Mouse (Mus musculus): ENCODE results near the gene Mymk.
A peak's percentile ranks its signal among the peaks of the same experiment; 100 is the strongest.

Mymk gene

DNA sequence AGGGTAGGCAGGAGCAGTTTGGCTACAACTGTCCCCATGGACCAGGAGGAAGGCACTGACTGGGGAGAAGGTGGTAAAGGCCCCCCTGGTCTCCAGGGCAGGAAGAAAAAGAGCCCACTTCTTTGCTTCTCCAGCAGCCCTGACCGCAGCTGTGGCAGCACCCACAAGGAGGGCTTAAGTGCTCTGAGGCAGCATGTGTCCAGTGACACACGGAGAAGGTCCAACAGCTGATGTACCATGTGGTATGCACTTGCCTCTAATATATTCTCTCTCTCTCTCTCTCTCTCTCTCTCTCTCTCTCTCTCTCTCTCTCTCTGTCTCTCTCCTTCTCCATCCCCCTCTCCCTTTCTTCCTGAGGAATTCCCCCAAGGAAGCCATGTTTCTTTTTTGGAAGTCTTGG lies at the start of gene Mymk:
TSS of gene Mymk (minus strand) at position 202 of the 400 bp plus-strand sequence.
- no peak for DNase-seq (ENCODE audit: low spot score in 2 of 2)

GRCm38 (mm10) chr2:27120241-27120641 lies 48.3 kb upstream of the Mymk start:
- DNase-seq (ENCODE audit: low spot score in 2 of 2): peak in 1 of 2 experiments; percentile 30

DNA sequence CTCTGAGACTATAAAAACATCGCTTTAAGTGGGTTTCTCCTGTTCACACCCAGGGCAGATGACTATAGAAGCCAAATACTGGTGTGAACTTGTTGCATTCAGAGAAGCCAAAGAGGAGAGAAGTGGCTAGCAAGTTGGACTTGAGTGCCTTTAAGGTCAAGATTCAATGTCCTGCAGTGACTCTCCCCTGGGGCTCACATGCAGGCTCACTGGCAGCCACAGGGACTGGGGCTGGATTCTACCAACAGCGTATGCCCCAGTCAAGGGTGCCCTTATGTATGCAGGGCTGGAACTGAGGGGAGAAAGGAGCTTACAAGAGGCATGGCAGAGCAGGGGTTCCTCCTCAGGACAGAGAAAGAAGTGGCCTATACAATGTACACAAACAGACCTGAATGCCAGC lies 47.8 kb upstream of the Mymk start:
- no peak for DNase-seq (ENCODE audit: low spot score in 2 of 2)

DNA sequence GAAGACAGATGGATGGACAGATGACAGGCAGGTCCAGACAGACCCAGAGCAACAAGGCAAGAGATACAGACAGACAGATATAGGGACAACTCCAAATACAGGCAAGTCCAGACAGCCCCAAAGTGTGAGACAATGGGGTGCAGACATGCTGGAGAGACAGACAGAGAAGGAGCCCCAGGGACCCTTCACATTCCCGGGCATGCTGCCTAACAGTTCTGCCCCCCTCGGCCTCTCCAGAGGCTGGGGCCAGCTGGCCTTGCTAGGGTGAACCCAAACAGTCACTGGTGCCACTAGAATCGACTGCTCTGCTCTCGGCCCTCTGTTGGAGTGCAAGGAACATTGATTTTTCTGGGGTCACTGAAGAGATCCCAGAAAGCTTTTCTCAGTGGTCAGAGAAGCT lies 46.5 kb upstream of the Mymk start:
- no peak for DNase-seq (ENCODE audit: low spot score in 2 of 2)

DNA sequence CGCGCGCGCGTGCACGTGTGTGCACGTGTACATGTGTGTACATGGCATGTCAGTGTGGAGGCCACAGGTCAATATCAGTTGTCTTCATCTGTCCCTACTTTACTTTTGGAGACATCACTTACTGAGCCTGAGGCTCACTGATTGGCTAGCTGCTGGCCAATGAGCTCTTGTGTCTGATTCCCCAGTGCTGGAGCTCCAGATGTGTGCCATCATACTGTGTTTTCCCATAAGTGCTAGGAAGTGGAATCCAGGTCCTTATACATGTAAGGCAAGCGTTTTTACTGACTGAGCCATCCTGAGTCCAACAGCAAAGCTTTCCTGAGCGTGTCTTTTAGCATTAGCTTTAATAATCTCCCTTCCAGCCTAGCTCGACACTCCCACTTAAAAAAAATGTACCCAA lies 42.2 kb upstream of the Mymk start:
- DNase-seq (ENCODE audit: low spot score in 2 of 2): no peak

DNA sequence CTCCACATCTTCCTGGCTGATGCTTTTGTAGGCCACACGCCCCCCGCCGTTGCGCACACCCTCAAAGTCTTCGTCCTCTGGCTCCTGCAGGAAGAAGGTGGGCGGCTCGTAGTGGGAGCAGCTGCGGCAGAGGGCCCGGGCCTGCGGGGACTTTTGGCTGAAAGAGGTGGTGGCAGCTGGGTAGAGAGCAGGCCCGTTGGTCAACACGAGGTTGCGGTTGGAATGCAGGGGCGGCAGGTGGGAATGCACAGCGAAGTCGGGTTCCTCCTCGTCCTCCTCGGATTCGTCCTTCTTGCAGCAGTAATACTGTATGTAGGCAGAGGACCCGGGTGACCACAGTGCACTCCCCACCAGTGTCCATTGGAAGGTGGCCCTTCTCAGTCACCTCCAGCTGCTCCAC lies 40.6 kb upstream of the Mymk start:
- no peak for DNase-seq (ENCODE audit: low spot score in 2 of 2)

- DNase-seq (ENCODE audit: low spot score in 2 of 2): no peak
Measured at GRCm38 (mm10) chr2:27109052-27109451, 37.1 kb upstream of the Mymk start.

- DNase-seq (ENCODE audit: low spot score in 2 of 2): no peak
Measured at GRCm38 (mm10) chr2:27108144-27108543, 36.2 kb upstream of the Mymk start.

DNA sequence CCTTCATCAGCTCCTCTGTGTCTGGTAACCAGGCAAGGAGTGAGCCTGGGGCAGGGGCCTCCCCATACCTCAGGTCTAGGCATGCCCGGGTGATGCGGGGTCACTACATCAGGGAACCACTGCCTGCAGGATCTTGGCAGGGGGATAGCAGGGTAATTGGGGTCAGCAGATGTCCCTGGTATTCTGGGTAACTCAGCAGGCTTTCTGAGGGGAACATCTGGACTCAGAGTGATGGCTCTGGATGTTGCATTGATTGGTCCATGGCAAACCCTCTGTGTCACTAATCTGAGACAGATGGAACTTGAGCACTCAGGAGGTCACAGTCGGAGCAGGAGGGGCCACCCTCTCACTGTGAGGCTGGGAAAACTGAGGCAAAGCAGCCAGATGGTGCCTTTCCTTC lies 34.8 kb upstream of the Mymk start:
- no peak for DNase-seq (ENCODE audit: low spot score in 2 of 2)

DNA sequence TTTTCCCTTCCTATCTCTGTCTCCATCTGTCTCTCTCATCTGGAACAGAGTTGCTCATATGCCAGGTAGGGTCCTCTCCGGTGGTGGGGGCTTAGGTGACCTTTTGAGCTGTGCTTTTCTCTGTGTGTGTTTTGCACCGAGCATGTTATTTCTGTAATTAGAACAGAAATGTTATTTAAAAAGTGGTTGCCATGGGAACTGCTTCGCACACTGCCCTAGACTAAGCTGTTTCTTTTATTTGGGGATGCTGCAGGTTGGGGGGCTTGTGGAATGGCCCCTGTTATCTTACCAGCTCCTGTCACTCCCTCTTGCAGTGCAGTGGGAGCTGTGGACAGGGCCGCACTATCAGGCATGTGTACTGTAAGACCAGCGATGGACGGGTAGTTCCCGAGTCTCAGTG lies 31.6 kb upstream of the Mymk start:
- DNase-seq (ENCODE audit: low spot score in 2 of 2): no peak

GRCm38 (mm10) chr2:27097776-27098175 lies 25.8 kb upstream of the Mymk start:
- DNase-seq (ENCODE audit: low spot score in 2 of 2): no peak

DNA sequence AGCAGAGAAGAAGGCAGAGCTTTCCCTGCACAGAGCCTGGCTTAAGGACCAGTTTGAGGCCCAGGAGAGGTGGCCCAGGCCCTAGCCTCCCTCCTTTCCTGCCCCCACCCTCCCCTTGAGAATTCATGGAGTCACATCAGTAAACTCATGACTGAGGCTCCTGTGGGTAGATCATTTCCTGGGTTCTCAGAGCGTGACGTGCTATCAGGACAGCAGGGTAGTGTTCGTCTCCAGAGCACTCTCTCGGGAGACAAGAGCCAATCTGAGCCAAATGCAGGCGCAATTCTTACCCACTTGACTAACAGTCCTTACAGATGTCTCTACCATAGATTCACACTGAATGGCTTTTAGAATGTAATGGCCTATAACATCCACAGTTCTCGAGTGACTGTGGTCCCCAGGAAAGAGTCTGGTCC lies 25.3 kb upstream of the Mymk start:
- no peak for DNase-seq (ENCODE audit: low spot score in 2 of 2)

GRCm38 (mm10) chr2:27096341-27096981 lies 24.5 kb upstream of the Mymk start:
- DNase-seq (ENCODE audit: low spot score in 2 of 2): no peak

DNA sequence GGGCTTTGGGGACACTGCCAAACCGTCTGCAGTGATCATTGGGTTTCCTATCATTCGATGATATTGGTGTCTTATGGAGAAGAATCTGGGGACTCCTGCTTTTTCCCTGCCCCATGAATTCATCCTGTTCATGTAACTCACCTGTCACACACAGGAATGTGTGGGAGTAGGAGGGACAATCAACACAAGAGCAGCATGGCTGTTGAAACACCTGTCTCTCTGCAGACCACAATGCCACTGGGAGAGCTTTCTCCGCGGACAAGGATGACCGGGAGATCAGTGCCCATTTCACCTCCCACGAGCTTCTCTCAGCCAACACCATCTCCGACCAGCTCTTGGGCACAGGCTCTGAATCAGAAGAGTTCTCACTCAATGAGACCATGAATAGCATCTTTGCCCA lies 23.2 kb upstream of the Mymk start:
- no peak for DNase-seq (ENCODE audit: low spot score in 2 of 2)

DNA sequence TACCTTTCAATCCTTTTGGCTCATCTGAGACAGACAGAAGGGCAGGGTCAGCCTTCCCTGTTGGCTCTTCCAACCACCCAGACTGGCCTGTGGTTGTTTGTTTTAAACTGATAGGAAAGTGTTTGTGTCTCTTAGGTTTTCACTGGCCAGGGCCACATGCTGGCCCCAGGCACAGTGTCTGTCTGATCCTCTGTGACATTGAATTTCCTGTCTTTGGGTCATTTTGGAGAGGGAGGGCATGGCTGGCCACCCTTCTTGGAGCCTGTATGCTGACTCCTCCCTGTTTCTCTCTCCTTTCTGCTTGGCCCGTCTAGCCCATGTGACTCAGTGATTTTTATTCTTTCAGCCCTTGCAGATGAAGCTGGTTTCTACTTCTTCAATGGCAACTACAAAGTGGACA lies 17.3 kb upstream of the Mymk start:
- no peak for DNase-seq (ENCODE audit: low spot score in 2 of 2)

- DNase-seq (ENCODE audit: low spot score in 2 of 2): no peak
Measured at GRCm38 (mm10) chr2:27088700-27089099, 16.7 kb upstream of the Mymk start.

DNA sequence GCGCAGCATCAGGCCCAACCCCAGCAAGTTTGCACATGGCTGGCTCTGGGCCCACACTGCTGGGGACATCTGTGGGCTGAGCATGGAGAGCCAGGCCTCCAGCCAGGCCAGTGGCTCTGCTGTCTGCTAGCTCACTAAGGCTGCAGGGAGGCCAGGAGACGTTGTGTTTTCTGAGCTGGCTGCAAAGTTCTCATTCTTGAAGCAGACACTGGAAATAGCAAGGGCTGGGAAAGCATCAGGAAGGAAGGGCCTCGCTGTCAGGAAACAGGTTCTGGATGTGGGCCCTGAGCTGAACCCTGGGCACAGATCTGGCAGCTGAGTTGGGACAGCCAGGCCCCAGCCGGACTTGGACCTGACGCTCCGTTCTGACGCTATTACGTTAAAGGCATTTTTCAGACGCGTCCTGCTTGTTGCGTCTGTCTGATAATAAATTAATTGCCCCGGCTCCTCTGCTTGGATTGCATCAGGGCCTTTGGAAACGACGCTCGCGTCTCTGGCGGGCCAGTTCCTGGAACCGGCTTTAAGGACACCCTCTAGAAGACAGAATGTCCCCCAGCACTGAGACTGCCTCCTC lies 16.2 kb upstream of the Mymk start:
- peak in 1 of 2 experiments; percentile 53 for DNase-seq (ENCODE audit: low spot score in 2 of 2)

DNA sequence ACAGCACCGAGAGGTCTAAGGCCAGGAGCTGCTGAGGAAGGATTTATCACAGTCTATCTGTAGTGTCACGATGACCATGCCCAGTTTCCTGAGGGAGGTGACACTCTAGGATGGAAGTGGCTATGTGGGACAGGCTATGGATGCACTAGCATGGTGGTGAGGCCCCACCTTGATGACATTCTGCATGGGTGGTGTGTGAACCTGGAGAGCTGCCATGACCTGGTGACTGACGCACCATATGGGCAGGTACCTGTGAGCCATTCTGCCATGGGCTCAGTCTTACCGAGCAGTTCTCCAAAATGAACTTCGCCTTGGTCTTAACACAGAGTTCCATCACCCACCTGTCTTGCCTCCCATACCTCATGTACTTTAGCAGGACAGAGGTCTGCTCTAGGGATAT lies 15.6 kb upstream of the Mymk start:
- DNase-seq (ENCODE audit: low spot score in 2 of 2): no peak

DNA sequence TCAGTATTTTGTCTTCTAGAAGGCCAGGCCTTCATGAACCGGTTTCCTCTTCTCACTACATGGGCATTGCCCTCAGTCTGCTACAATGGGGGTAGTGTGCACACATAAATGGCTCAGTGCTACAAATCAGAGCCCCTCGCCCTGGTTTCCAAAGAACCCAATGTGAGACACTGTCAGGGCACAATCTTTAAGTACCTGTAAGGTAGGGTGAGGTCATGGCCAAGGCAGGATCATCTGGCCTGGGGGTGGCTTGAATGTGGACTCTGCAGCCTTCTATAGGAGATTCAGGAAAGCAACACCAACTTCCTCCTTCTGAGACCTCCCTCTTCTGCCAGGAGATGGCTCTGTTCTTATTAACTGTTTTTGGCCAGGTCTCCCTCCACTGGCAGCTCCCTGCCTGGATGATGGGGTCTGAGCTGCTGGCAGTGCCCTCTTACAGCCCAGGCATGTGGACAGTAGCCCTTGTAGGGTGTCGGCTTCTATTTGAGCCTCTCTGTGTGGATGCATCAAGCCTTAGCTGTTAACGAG lies 14.6 kb upstream of the Mymk start:
- no peak for DNase-seq (ENCODE audit: low spot score in 2 of 2)

- no peak for DNase-seq (ENCODE audit: low spot score in 2 of 2)
Measured at GRCm38 (mm10) chr2:27085801-27086200, 13.8 kb upstream of the Mymk start.

DNA sequence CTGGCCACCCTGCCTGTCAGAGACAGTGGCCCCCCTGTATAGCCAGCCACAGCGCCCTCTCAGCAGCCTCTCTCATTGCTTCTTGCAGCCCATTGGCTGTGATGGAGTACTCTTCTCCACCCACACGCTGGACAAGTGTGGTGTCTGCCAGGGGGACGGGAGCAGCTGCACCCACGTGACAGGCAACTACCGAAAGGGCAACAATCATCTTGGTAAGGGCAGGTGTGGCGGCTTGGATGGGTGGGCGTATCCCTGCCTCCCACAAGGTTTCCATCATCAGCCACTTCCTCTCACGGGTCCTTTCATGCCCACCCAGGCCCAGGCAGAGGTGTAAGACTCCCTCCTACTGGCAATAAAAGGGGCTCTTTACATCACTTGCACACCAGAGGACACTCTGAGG lies 13.0 kb upstream of the Mymk start:
- no peak for DNase-seq (ENCODE audit: low spot score in 2 of 2)

GRCm38 (mm10) chr2:27083761-27084475 lies 11.9 kb upstream of the Mymk start:
- DNase-seq (ENCODE audit: low spot score in 2 of 2): no peak

DNA sequence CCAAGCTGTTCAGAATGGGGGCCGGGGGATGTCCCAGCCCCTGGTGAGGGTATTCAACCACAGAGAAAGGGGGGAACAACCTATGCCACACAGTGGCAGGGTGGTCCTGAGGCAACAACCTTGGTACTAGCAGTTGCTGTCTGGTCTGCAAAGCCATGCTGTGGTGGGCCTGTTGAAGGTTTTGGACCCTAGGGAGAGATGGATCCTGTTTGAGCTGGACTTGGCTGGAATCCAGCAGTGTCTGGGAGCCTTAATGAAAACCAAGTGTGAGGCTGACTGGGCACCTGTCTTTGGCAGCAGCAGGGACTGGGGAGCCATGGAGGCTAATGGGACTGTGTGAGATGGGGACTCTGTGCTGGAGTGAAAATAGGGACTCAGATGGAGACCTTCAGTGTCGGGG lies 7.7 kb upstream of the Mymk start:
- DNase-seq (ENCODE audit: low spot score in 2 of 2): no peak

Data from urinary bladder, adult 18-20 months (tissue).